Mouse (Mus musculus): ENCODE measurements around the gene Efna5.

Efna5 gene

DNA sequence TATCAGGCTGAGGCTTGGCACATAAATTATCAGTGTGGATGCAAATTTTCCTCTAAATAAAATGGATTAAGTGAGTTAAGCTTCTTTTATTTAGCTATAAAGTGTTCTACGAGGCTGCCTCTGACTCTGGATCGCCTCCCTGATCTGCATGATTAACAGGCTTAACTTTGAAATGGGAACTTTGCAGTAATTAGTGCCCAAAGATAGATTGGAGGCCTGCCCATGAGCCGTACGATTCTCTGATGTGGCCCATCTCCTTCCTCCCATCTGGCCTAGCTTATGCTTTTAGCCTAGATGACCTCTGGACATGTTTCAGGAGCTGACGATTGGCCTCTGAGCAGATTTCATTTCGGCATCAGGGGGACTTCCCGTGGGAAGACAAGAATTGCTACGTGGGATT lies 273.0 kb downstream of the Efna5 start:
- DNase-seq (ENCODE audit: low spot score in 2 of 2) = no peak

GRCm38 (mm10) chr17:62607304-62607914 lies 273.7 kb downstream of the Efna5 start:
- DNase-seq (ENCODE audit: low spot score in 2 of 2) = peak in 1 of 2 experiments; percentile 26

- no peak for DNase-seq (ENCODE audit: low spot score in 2 of 2)
Observed at GRCm38 (mm10) chr17:62606681-62607080, 274.4 kb downstream of the Efna5 start.

- no peak for DNase-seq (ENCODE audit: low spot score in 2 of 2)
Observed at GRCm38 (mm10) chr17:62604309-62604708, 276.8 kb downstream of the Efna5 start.

- no peak for DNase-seq (ENCODE audit: low spot score in 2 of 2)
Observed at GRCm38 (mm10) chr17:62603604-62604003, 277.5 kb downstream of the Efna5 start.

GRCm38 (mm10) chr17:62598716-62599490 lies 282.2 kb downstream of the Efna5 start:
- DNase-seq (ENCODE audit: low spot score in 2 of 2) = peak; percentile 17 to 50

- no peak for DNase-seq (ENCODE audit: low spot score in 2 of 2)
Observed at GRCm38 (mm10) chr17:62592436-62593074, 288.6 kb downstream of the Efna5 start.

- no peak for DNase-seq (ENCODE audit: low spot score in 2 of 2)
Observed at GRCm38 (mm10) chr17:62591581-62592435, 289.3 kb downstream of the Efna5 start.

- DNase-seq (ENCODE audit: low spot score in 2 of 2) = peak in 1 of 2 experiments; percentile 14
Observed at GRCm38 (mm10) chr17:62590685-62591460, 290.2 kb downstream of the Efna5 start.

DNA sequence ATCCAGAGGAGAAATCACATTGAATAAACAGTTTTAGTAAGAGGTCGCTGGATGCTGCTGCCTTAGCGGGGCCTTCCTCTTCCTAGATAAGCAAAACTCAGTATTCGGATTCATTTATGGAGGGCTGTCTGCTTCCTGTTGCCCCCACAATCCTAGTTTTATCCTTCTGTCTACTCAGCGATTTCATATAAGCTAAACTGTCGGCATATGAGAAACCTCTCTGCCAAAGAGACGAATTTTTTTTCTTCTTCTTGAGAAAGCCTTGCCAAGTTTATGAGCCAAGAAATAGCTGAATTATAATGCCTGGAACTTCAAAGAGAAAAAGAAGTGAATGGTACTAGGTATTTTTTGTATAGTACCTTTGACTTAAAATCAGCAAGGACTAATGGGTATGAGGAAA lies 301.0 kb downstream of the Efna5 start:
- no peak for DNase-seq (ENCODE audit: low spot score in 2 of 2)

DNA sequence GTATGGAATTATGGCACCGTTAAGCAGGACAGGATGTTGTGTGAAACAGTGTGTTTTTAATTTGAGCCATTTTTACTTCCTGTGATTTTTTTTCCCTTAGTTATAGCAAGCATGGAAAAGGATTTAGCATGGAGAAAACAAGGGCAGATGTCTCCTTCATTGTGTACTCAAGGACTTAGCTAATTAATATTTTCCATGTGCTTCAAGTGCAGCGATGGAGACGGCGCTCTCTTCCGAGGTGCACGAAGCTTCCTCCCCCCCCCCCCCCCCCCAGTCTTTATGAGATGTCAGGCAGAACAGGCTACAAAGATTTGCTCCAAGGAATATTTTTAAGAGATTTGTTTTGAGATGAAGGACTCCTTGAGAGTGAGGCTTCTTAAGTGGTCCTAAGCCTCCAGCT lies 301.5 kb downstream of the Efna5 start:
- no peak for DNase-seq (ENCODE audit: low spot score in 2 of 2)

- no peak for DNase-seq (ENCODE audit: low spot score in 2 of 2)
Observed at GRCm38 (mm10) chr17:62574499-62575265, 306.4 kb downstream of the Efna5 start.

DNA sequence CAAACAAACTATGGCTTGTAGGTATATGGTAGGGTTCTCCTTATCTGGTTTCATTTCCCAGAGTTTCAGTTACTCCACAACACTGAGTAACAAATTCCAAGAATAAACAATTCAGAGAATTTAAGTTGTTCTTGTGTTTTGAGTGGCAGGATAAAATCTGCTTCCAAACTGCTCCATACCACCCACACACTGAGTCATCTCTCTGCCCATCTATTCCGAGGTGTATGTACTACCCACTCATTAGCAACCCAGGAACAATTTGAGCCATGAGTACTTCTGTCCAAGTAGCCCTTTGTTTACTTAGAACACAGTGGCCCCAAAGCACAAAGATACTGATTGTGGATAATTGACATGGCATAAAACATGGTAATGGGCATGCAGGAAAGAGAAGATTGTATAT lies 311.0 kb downstream of the Efna5 start:
- peak in 1 of 2 experiments; percentile 55 for DNase-seq (ENCODE audit: low spot score in 2 of 2)

DNA sequence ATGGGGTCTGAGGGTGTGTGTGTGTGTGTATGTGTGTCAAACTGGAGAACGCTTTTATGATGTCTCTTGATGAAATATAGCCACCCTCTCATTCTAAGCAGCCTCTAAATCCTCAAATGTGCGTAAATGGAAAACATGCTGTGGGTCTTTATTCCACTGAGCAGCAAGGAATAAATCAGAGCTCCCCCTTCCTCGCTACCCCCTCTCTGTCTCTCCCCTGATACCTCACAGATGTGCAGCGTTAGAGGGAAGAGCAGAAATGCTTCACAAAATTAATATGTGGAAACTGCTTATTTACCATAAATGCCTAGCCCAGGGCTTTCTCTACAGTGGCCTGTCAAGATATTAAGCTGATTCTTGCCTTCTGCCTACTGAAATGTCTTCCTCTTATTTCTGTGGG lies 313.1 kb downstream of the Efna5 start:
- no peak for DNase-seq (ENCODE audit: low spot score in 2 of 2)

GRCm38 (mm10) chr17:62565632-62566031 lies 315.5 kb downstream of the Efna5 start:
- no peak for DNase-seq (ENCODE audit: low spot score in 2 of 2)

DNA sequence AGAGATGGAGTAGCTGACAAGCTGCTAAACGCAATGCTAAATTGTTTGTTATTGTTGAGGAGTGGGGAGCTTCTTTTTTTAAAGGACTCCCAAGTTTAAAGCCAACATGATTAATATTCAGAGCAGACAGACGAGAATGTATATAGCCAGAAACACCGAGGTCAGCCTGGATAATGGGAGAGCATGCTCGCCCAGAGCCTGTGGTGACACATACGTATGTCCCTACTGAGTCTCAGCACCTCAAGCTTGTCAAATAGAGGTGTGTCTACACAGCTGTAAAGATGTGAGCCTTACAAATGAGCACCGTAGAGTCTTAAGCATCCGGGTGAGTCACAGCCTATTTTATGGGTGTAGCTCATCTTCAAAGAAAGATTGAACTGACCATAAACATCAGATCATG lies 318.7 kb downstream of the Efna5 start:
- no peak for DNase-seq (ENCODE audit: low spot score in 2 of 2)

DNA sequence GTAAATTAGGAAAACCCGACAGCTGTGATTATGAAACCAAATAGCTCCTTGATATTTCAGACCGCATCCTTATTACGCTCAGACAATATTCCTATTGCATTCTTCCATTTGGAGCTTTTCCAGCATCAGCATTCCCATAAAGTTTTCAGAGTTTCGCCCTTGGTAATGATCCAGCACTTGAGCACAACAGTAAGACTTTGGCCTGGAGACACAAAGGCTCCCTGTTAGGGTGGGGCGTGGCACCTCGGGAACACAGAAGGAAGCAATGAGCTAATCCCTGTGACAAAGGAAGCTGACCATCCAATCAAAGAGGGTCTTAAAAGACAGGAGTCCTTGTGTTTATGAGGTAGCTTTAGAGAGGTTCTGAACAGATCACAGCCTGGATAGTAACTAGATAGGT lies 323.9 kb downstream of the Efna5 start:
- no peak for DNase-seq (ENCODE audit: low spot score in 2 of 2)
